Mouse (Mus musculus): ENCODE measurements around the gene Slc8a2.

DNA sequence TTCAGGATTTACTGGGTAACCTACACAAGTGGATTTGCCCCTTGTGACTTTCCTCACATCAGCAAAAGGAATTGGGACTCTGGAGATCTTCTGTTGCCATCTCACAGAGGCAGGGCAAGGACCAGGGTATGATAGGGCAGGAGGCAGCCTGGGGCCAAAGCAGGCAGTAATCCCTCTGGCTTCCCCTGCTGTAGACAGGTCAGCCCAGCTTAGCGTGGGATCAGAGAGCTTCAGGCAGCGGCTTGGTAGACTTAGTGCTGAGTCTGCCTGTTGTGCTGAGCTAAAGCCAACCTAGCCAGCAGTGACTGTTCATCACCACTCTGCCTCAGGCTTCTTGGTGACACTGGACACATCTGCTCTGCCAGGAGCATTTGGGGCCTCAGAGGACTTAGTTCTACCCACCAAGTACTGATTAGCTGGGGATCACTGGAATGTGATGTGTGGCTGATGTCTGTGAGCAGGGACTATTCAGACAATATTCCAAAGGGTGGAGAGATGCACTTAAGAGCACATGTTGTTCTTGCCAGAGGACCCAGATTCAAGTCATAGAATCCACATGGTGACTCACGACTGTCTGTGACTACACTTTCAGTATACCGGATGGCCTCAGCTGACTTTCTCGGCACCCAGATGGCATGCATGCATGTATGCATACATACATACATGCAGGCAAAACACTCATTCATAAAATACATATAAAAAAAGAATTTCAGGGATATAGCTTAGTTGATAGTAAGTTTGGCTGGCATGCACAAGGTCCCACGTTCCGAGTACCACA lies 24.8 kb upstream of the Slc8a2 start:
- TF ChIP-seq CTCF (IDR thresholded peaks at IDR 0.05; ENCODE audit: borderline replicate concordance, control insufficient read depth, extremely low read depth, insufficient read depth, low read length, poor library complexity), result no peak
- no peak for TF ChIP-seq POLR2A (IDR thresholded peaks at IDR 0.05; ENCODE audit: control insufficient read depth, extremely low read depth, insufficient read depth, low read length, poor library complexity)

Measured in thymus, adult 2 months (tissue).